Mouse (Mus musculus) kidney, adult 9 months (tissue): ENCODE results near the gene Atp2a2.

Experiments used
- DNase-seq: peaks from one replicate; pipeline ENCODE4 v3.0.0; 2022

Atp2a2 gene

DNA sequence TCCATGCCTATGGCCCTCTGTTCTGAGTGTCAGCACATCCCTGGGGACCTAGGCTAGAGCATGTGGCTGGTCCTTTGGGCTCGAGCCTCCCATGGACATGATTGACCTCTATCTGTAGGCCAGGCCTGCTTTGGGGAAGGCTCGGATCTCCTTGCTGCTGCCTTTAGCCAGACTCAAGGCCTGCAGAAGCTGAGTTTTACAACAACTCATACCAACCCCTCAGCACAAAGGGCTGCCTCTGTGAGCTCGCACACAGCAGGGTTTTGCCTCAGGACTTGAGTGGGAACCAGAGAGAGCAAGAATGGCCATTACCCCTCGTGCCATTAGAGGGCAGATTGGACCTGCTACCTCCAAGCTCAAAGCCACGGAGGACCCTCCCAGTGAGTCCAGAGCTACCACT is 53.2 kb downstream of the Atp2a2 start:
- DNase-seq: no peak

DNA sequence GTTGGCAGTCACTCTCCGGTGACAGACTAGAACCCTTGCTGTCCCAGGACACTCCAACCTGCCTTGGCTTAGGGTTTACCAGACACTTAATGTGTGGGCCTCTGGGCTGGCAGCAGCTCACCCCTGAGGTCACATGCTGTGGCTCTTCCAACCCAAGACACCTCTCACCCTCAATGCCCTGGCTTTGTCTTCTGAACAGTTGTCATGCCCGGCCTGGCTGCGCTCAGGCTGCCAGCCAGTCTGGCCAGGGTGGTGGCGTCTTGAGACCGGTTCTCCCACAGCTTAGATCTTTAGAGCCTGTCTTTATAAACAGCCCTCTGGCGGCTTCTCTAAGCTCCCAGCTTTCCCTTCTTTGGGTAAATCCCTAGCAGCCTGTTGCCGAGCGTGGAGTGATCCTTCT is 54.2 kb downstream of the Atp2a2 start:
- no peak for DNase-seq

DNA sequence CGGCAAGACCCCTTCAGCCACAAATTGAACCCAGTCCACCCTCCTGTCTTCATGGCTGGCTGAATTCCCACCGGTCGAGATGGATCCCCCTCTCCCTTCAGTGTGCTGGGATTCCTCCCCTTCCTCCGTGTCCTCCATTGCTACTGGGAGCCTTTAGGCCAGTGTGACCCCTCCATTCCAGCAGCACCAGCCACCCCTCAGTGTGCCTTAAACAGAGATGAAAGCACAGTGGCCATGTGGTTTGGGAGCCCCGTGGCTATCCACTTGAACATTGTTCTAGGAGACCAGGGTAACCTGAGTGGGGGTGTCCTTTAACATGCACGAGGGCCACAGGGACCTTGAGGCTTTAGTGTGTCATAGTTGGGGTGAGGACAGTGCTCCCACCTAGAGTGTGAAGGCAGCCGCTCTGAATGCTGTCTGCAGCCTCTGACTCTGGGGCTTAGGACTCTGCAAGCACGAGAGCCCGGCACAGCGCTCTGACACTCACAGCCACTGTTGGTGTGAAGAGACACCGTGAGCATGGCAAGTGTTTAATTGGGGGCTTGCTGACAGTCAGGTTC is 56.9 kb downstream of the Atp2a2 start:
- DNase-seq: no peak

DNA sequence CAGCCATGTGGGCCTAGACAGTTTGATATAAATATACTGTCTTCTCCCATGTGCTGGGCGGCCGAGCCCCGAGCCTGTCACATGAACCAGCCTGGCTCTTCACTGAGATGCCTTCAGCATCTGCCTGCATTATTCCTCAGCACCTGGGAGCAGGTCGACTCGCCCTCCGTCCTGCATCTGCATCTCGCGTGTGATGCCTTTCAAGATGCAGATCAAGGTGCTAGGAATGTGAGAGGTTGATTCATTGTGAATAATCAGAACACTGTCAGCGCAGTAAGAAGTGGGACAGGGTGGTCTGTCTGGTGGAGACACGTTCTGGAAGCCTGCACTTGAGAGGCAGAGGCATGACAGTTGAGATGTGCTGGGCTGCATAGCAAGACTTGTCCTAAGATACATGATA is 57.5 kb downstream of the Atp2a2 start:
- DNase-seq: no peak

DNA sequence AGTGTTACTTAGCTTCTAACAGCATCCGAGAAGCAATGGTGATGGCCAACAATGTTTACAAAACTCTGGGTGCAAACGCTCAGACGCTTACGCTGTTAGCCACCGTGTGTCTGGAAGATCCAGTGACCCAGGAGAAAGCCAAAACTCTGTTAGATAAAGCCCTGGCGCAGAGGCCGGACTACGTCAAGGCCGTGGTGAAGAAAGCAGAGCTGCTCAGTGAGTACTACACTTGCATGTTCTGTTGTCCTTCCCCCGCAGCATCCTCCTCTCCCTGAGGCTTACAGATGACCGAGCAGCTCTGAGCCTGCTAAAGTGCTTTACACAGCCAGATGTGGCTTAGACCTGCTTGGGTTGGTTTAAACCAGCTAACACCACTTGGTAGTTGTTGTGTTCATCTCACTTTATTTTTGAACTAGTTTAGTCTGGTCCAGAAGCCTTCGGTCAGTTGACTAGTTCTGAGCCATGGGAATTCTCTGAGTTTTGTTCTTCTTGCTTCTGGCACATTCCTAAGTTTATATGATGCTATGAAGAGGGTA is 61.9 kb downstream of the Atp2a2 start:
- DNase-seq: no peak

DNA sequence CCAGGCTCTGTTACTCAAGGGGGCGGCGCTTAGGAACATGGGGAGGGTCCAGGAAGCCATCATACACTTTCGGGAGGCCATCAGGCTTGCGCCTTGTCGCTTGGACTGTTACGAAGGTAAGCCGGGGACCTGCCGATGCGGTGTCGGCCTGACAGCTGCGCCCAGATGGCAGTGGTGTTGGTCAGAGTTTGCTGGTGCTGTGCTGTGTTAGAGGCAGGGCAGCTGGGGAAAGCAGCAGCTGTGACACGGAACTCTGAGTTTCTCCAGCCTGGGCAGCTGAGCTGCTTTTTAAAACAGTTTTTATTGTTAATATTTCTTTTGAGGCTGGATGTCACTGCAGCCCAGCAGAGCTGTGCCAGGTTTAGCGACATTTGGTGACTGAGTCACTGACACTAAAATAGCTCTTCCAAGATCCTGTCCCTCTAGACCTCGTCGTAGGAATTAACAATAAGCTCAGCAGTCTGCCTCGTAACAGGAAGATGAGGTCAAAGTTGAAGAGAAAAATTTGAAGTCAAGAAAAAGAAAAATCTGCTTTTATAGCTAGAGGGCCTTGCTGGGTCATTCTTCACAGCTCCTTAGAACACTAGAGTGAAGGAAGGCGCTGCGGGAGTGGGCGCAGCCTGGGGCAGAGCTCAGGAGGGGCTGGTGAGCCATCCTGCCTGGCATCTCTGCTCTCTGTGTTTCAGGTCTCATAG is 62.5 kb downstream of the Atp2a2 start:
- peak; percentile 62 for DNase-seq

DNA sequence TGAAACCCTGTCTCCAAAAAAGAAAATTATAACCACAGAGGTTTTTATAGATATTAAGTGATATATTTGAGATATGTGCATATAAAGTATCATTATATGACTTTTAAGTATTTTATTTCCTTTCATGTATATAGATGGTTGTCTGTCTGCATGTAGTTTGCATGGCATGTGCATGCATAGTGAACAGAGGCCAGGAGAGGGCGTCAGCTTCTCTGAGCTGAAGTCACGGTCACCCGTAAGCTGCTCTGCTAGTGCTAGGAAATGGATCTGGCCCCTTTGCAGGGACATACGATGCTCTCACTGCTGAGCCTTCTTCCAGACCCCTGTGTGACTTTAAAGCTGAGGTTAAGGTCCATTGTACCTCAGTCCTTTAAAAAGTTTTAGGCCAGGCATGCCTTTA is 67.5 kb downstream of the Atp2a2 start:
- no peak for DNase-seq

DNA sequence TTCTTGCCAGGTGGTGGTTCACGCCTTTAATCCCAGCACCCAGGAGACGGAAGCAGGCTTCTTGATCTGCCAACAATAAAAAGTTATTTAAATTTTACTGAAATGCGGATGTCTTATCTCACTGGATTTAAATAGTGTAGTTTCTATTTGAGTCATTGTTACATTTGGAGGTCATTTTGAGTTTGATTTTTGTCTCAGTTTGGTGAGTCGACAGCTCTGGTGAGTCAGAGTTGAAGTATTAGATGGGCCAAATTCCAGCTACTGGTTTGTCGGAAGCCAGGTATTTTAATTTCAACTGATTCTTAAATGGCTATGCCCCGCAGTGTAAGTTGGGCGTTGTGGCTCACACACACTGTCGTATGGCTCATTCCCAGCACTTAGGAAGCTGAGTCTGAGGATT is 70.8 kb downstream of the Atp2a2 start:
- no peak for DNase-seq

DNA sequence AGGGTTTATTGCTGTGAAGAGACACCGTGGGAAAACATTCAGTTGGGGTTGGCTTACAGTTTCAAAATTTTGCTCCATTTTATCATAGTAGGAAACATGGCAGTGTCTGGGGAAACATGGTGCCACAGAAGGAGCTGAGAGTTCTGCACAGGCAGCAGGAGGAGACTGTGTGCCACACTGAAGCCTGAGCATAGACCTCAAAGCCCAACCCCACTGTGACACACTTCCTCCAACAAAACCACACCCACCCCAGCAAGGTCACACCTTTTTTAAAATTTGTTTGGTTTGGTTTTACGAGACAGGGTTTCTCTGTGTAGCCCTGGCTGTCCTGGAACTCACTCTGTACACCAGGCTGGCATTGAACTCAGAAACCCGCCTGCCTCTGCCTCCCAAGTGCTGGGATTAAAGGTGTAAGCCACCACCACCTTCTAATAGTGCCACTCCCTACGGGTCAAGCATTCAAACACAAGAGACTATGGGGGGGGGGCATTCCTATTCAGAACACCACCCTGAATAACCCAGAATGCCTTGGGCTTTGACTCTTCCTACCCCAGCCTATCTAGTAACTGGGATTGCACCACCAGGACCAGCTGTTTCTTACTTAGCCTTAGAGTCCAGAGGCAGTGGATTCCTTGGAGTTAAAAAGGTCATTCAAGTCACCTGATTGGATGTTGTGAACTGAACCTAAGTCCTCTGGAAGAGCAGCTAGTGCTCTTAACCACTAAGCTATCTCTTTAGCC is 71.8 kb downstream of the Atp2a2 start:
- no peak for DNase-seq

DNA sequence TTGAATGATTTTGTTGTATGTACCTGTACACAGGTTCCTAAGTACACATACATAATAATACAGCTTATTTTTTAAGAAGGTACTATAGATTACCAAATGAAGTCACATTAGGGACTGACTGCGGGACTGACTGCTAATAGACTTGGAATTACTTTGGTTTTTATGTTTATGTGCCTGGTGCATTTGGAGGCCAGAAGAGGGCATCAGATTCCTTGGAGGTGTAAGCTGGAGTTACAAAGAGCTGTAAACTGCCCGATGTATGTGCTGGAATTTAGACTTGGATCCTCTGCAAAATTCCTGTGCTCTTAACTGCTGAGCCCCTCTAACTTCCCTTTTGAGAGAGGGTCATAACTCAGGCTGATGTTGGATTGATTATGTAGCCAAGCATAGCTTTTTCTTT is 76.5 kb downstream of the Atp2a2 start:
- DNase-seq: no peak

DNA sequence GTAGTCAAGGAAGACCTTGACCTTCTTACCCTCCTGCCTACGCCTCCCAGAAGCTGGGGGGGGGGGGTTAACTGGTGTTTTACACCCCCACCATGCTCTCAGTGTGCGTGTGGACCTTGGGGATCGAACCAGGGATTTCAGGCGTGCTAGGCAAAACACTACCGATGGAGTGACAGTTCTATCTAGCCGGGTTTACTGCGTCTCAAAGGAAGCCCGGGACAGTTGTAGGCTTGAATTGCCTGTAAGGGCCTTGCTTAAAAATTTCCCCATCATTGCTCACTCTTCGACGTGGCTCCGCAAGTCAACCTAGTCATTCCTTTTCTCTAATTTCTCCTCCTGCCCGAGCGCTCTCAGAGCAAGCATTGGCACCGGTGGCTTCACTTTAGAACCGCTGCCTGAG is 78.9 kb downstream of the Atp2a2 start:
- no peak for DNase-seq

DNA sequence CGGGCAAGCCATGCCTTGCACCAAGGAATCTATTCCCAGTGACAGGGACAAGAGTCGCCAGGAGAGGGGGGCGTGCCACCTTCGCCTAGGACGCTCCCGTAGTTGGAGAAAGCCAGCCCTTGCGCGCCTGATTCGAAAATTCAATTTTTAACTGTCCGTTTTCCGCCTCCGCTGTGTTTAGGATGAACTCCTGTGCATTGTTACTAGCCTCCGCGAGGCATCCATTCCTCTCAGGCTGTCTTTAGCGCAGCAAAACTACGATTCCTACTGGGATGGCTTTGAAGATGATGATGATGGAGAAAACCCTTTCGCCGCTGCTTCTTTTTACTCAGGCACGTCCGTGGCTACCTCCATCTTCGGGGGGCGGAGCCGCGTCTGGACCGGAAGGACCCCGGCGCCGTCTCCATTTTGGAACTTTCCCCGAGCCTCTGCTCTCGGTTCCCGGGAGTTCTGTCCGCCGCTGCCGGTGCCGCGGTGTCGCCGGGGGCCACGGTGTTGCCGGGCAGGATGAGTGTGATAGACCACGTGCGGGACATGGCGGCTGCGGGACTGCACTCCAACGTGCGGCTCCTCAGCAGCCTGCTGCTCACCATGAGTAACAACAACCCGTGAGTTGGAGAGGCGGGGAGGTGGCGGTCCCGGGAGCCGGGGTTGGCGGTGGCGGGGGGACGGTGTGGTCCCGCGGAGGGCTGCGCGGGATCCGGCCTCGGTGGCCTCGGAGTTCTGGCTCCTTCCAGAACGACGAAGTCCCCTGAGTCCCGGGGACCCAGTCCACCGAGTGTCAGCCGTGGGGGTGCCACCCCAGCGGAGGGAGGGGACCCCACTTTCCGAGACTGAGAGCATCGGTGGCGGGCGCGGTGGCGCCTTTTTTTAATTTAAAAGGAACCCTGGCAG is 79.7 kb downstream of the Atp2a2 start:
- peak; percentile 94 for DNase-seq

DNA sequence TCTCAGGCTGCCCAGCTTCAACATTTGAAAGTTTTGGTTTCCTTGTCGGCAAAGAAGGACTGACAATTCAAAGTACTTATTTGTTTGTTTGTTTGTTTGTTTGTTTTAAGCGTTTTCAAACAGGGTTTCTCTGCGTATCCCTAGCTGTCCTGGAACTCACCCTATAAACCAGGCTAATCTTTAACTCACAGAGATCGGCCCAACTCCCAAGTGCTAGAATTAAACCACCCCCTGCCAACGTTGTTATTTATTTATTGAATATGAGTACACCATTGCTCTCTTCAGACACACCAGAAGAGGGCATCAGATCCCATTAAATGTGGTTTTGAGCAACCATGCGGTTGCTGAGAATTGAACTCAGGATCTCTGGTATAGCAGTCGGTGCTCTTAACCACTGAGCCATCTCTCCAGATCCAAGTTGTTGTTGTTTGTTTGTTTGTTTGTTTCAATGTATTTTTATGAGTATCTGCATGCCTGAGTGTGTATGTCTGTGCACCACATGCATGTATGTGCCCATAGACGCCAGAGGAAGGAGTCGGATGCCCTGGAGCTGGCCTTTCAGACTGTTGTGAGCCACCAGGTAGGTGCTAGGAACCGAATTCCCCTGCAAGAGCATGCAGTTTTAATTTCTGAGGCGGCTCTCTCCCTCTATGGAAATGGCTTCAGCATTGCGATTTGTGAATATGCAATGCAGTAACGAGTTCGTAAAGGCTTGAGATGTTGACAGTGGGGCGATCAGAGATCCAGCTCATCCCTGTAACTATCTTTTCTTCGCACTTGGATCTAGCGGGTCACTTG is 80.6 kb downstream of the Atp2a2 start, which contains the start of gene Anapc7:
Gene Anapc7 (plus strand): TSS at position 423 of the 798 bp plus-strand sequence.
- peak; percentile 76 for DNase-seq

DNA sequence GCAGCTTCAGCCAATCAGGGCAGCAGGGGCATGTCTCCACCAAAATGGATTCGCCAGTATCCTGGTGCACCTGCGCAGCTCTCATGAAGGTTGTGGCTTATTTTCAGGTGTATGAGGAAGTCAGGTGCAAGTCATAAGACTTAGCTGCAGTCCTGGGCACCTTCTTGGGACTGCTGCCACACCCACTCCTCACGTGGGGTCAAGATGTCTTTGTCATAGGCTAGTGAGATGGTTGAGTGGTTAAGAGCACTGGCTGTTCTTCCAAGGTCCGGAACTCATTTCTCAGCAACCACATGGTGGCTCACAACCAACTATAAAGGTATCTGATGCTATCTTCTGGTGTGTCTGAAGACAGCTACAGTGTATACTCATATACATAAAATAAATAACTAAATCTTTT is 81.3 kb downstream of the Atp2a2 start:
- peak; percentile 95 for DNase-seq

DNA sequence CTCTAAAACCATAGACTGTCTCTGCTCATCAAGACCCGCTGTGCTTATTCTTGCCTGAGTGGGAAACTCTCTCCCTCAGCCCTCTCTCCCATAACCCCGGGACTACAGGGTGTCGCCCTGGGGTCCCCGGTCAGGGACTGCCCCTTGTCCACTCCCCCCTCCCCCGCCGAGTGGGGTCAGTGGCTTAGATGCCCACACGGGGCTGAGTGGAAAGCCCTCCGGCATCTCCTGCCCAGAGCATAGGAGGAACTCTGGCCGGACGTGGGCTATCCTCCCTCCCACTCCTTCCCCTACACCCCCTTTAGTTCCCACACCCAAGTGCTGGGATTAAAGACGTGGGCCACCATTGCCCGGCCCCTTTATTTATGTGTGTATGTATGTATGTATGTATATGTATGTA is 86.6 kb downstream of the Atp2a2 start:
- no peak for DNase-seq

DNA sequence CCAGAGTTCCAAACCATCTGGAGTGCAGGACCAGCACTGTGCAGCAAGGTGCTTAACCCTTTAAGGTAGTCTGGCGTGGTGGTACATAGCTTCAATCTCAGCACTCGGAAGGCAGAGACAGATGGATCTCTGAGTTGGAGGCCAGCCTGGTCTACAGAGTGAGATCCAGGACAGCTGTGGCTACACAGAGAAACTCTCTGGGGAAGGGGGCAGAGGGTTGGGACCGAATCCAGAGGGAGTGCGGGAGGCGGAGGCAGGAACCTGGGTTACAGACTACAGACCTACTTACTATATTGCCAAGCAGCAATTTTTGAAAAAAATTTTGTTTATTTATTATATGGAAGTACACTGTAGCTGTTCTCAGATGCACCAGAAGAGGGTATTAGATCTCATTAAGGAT is 87.7 kb downstream of the Atp2a2 start:
- no peak for DNase-seq

DNA sequence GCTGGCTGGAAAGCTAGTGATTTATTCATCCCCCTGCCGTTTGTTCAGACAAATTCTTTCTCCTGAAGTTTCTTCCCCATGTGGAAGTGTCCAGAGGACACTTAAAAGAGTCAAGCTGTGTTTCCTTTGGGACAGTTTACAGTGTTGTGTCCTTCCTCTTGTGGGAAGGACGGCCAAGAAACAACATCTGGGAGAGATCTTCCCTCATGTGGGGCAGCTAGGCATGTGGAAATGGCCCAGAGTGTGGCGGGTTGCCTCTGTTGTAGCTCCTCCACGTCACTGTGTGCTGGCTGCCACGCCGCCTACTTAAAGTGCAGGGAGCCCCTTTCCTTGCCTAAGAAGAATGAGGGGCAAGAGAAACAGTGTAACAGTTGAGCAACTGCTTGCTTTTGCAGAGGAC is 89.2 kb downstream of the Atp2a2 start:
- DNase-seq: no peak

DNA sequence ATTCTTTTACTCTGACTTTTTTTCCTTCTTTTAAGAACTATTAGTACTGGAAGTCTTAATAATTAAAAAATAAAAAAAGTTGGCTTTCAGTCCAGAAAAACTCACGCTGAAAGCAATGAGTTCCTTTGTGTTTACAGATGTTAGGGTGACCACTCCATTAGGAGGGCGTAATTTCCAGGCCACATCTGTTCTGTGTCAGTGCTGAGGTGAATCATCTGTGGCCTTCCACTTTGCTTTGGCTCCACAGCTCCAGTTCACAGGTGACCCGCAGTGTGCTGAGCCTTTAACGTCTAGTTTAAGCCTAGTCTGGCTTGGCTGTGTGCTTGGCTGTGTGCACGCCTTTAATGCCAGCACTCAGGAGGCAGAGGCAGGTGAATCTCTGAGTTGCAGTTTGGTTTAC is 90.1 kb downstream of the Atp2a2 start:
- DNase-seq: no peak

DNA sequence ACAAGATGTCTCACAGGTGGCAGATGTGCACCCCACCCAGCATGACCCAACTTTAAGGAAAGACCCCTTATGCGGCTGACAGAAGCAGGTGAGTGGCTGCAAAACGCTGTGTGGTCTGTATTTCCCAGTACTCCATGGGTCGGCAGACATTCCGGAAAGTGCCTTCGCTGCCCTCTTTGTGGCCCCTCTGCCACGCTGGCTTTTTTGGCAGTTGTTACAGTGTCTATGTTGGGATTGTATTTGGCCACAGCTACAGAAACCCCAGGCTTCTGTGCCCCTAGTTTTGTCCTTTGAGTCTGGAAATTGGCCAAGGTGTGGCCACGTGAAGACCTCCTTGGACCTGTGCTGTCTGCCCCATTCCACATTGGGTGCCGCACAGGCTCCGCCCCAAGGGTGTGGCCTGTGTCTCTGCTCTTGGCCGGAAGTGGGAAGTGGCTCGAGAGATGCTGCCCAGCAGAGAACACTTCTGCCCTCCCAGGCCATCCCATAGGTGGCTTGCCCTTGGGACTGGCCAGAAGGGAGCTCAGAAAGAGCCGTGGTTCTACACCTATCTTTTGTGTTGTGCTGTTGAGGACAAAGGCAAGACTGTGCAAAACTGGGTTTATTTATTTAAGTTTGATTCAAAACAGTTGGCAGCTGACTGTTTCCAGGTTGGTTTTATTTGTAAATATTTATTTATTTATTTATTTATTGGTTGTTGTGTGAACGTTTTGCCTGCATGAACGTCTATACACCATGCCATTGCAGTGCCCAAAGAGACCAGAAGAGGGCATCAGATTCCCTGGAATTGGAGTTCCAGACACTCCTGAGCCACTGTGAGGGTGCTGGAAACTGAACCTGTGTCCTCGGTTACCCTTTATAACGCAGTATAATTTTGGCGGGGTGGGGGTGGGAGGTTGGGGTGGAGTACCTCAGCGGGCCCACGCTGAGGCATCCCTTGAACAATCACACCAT is 92.1 kb downstream of the Atp2a2 start:
- DNase-seq: no peak

DNA sequence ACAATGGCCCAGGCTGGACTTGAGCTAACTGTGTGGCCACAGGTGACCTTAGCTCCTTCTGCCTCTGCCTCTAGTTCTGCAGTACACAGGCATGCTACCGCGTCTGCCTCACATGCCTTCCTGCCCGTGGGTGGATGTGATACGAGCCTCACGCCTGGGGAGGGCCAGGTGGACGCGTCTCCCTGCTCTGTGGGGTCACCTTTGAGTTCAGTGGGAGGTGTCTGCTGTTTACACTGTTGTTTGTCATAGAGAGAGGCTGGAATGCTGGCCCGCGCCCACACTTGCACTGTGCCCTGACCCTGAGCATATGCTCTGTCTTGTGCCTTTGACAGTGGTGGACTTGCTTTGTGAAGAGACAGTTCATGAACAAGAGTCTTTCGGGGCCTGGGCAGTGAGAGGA is 96.5 kb downstream of the Atp2a2 start:
- DNase-seq: no peak
